Mouse (Mus musculus) lung, postnatal 25 days (tissue): Measurements from ENCODE around the gene Arhgef9.

Experiments used
- DNase-seq: peaks from one replicate; pipeline ENCODE4 v3.0.0; 2022; ENCODE audit warnings: low spot score

Gene Arhgef9

GRCm38 (mm10) chrX:95196104-95196919 lies at the start of gene Arhgef9:
Arhgef9 (minus strand) TSS chrX:95196856.
- no peak for DNase-seq

- no peak for DNase-seq
Observed at GRCm38 (mm10) chrX:95238896-95239295, 42.2 kb upstream of the Arhgef9 start.

GRCm38 (mm10) chrX:95195363-95196103 lies 1.1 kb downstream of the Arhgef9 start:
- DNase-seq = no peak

GRCm38 (mm10) chrX:95175978-95176377 lies 20.7 kb downstream of the Arhgef9 start:
- DNase-seq = peak; percentile 19

GRCm38 (mm10) chrX:95166317-95166716 lies 30.3 kb downstream of the Arhgef9 start:
- peak; percentile 88 for DNase-seq

- no peak for DNase-seq
Observed at GRCm38 (mm10) chrX:95165671-95166127, 31.0 kb downstream of the Arhgef9 start.

GRCm38 (mm10) chrX:95164140-95164539 lies 32.5 kb downstream of the Arhgef9 start:
- DNase-seq = no peak

GRCm38 (mm10) chrX:95163452-95163851 lies 33.2 kb downstream of the Arhgef9 start:
- no peak for DNase-seq

GRCm38 (mm10) chrX:95156833-95157386 lies 39.7 kb downstream of the Arhgef9 start:
- no peak for DNase-seq

- DNase-seq = no peak
Observed at GRCm38 (mm10) chrX:95138636-95139035, 58.0 kb downstream of the Arhgef9 start.

- DNase-seq = no peak
Observed at GRCm38 (mm10) chrX:95133502-95133901, 63.2 kb downstream of the Arhgef9 start.

- no peak for DNase-seq
Observed at GRCm38 (mm10) chrX:95132996-95133395, 63.7 kb downstream of the Arhgef9 start.

- DNase-seq = no peak
Observed at GRCm38 (mm10) chrX:95131783-95132182, 64.9 kb downstream of the Arhgef9 start.

GRCm38 (mm10) chrX:95123462-95123861 lies 73.2 kb downstream of the Arhgef9 start:
- DNase-seq = no peak

GRCm38 (mm10) chrX:95104361-95104760 lies 92.3 kb downstream of the Arhgef9 start:
- DNase-seq = no peak

GRCm38 (mm10) chrX:95087674-95088073 lies 109.0 kb downstream of the Arhgef9 start:
- no peak for DNase-seq

GRCm38 (mm10) chrX:95077013-95077699 lies 119.5 kb downstream of the Arhgef9 start:
- DNase-seq = peak; percentile 0

- DNase-seq = no peak
Observed at GRCm38 (mm10) chrX:95027907-95028306, 168.7 kb downstream of the Arhgef9 start.

- DNase-seq = peak; percentile 77
Observed at GRCm38 (mm10) chrX:95026361-95026892, 170.2 kb downstream of the Arhgef9 start, which contains the start of gene Spin4. Spin4 (minus strand) TSS chrX:95026682.

GRCm38 (mm10) chrX:95025779-95026360 lies 170.8 kb downstream of the Arhgef9 start:
- no peak for DNase-seq

GRCm38 (mm10) chrX:95012033-95012432 lies 184.6 kb downstream of the Arhgef9 start:
- DNase-seq = peak; percentile 17
